Mouse (Mus musculus): ENCODE data around the gene Gstp1.
"Not testable (repeated sequence)": the region's sequence is repeated elsewhere in the genome, so short reads cannot be mapped to it uniquely, and the experiment has no call there.

The Gstp1 gene

DNA sequence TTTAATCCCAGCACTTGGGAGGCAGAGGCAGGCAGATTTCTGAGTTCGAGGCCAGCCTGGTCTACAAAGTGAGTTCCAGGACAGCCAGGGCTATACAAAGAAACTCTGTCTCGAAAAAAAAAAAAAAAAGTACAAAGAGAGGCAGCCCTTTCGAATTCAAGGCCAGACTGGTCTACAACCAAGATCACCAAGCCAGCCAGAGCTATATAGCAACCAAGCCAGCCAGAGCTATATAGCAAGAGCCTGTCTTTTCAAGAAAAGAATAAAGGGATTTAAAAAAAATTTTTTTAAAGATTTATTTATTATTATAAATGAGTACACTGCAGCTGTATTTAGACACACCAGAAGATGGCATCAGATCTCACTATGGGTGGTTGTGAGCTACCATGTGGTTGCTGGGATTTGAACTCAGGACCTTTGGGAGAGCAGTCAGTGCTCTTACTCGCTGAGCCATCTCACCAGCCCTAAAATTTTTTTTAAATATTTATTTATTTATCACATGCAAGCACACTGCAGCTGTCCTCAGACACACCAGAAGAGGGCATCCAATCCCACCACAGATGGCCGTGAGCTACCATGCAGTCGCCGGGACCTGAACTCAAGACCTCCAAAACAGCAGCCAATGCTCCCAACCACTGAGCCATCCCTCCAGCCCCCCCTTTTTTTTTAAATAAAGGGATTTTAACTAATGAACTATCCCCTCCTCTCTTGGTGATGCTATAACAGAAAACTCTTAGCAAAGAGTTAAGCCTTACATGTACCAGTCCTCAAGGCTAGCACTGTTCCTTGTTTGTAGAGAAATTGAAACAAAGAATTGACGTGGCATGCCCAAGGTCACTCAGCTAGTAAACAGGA lies 22.5 kb upstream of the Gstp1 start:
- not testable (repeated sequence) for DNase-seq

DNA sequence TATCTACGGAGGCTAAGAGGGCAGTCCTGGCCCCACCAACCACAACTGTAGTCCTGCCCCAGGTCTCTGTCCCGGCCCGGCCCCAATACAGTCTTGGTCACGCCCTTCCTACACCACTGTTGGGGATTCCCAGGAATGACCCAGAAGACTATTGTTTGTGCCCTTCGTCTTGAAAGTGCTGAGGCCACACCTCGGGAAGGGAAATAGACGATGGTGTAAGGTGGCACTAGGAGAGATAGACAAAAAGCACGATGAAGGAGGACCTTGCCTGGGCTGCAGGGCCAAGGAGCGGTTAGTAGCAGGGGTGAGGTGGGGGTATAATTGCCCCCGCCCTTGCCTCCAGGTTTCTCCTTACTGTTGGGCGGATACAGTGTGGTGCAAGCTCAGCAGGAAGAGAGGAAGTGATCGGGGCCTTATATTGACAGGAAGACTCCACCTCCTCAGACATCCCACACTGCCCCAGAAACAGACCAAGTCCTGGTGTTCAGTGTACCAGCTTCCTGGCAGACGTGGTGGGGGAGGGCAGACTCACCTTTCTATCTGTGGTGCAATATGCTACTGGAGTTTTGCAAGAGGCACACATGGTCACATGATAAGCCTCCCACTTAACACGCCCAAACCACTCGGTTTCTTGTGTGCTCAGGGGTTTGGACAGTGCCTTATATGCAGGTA lies 21.4 kb upstream of the Gstp1 start, which contains the start of gene Gstp3:
TSS of gene Gstp3 (minus strand) at position 501 of the 672 bp plus-strand sequence.
- DNase-seq = peak; percentile 83

DNA sequence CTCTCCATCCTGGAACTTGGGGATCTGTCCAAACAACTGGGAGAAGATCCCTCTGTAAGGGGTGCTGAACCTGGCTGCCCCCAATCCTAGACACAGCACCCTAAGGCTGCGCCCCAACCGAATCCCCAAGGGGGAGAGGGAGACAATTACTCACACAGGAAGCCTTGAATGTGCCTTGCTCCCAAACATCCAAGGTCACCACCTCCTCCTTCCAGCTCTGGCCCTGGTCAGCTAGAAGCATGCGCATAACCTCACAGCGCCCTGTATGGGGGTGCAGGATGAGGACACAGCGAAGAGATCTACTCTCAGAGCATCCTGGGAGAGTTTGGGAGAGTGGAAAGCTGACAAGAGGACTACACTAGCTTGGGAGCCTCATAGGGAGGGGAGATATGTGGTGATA lies 20.8 kb upstream of the Gstp1 start:
- DNase-seq = no peak

DNA sequence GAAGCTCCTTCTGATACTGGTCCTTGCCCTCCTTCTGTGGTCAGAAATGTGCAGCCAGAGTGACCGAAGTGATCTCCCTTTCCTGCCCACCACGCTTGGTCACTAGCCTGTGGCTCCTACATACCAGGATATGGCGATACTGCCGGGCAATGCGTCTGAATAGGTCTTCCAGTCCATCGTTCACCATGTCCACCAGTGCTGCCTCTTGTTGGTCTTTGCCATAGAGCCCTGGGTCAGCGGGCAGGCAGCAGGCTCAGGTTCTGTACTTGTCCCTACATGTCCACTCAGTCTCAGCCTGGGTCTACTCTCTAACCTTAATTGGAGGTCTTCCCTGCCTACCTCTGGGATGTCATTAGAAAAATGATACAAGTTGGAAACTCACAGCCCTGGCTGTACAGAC lies 20.2 kb upstream of the Gstp1 start:
- DNase-seq = no peak

DNA sequence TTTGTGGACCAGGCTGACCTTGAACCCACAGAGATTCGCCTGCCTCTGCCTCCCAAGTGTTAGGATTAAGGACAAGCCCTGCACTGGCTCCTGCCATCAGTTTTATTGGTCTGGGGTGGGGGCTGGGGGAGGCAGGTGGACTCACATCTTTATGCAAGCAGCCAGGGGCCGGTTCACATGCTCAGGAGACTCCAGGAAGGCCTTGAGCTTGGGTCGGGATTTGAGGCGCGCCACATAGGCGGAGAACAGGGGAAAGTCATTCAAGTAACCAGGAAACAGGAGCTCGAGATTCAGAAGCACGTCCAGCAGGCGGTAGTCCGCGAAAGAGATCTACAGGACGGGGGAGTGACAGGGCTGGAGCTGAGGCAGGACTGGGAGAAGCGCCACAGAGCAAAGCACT lies 19.6 kb upstream of the Gstp1 start:
- no peak for DNase-seq

DNA sequence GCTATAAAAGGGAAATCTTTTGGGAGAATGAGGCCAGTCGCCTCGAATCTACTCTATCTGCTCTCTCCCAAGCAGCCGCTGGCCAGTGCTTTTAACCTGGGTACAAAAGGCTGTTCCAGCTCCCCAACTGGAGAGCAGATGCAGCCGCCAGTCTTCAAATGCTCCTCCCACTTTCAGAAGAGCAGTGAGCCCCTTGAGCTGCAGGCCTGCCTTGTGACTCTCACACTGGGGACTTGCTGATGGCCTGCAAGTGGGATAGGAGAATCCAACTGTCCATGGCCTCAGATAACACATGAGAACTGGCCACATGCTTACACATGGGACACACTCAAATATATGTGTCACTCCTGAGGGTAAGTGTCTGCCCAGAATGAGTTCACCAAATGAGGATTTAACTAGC lies 18.9 kb upstream of the Gstp1 start:
- DNase-seq = no peak

DNA sequence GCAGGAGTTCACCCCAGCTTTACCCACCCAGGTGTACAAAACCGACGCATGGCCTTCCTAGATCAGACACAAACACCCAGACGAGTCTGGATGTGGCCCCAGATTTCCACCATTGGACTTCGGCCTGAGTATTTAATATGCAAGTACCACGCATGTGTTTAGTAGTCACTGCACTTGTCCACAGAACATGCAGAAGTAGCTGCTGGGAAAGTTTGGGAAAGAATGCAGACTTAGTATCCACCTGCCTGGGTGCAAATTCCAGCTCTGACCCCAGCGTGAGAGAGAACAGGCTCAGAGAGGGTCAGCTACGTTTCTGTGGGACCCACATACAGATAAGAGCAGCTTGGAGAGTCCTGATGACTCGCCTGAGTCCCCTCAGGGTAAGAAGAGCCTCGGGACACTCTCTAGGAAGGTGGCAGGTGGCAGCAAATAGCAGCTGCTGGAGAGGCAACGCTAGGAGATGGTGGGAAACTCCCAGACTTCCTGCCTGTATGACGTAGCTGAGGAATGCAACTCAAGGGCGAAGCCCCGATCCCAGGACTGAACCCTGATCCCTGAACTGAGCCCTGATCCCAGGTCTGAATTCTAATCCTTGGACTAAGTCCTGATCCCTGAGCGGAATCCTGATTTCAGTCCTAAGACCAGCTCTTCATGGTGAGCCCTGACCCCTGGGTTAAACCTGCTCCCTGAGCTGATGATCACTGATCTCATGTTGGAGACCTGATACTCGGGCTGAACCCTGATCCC lies 18.3 kb upstream of the Gstp1 start:
- no peak for DNase-seq

DNA sequence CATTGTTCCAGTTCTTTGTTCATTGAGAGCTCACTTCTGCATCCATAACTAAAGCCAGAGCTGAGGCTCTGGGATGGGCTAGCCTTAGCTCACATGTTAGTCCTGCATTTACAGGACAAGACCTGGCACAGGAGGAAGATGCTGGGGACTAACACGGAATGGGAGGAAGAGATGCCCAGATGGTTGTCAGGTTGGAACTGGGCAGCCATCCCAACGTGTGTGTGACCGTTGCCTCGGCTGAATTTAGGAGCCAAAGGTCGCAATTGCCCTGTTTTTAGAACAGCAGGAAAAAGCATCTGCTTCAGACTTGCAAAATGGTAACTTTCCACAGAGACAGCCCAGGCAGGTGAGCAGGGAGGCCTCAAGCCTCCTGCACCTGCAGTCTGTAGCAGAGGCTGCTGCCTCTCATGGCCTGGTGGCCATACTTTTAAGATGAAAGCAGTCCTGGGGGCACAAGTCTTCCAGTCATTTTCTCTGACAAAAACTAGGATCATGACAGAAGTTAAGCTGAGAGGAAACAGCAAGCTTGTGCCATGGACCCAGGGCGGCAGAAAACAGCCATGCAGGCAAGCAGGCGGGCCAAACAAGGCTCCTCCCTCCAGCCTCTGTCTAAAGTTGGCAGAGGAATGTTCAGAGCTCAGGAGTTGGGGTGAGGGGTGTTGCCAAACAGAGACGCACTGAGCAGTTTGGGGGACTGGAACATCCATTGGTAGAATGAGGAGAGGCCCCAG lies 17.6 kb upstream of the Gstp1 start:
- DNase-seq = no peak

DNA sequence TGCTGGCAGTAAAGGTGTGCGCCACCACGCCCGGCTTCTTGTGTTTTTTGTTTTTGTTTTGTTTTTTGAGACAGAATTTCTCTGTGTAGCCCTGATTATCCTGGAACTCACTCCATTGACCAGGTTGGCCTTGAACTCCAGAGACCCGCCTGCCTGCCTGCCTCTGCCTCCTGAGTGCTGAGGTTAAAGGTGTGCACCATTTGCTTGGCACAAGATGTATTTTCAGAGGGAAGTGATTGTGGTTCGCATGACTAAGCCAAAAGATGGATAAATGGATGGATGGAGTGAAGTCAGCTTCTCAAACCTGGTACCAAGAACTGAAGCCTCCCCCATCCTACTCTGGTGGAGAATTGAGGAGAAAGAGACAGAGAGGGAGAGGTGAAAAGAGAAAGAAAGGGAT lies 16.8 kb upstream of the Gstp1 start:
- DNase-seq = no peak

DNA sequence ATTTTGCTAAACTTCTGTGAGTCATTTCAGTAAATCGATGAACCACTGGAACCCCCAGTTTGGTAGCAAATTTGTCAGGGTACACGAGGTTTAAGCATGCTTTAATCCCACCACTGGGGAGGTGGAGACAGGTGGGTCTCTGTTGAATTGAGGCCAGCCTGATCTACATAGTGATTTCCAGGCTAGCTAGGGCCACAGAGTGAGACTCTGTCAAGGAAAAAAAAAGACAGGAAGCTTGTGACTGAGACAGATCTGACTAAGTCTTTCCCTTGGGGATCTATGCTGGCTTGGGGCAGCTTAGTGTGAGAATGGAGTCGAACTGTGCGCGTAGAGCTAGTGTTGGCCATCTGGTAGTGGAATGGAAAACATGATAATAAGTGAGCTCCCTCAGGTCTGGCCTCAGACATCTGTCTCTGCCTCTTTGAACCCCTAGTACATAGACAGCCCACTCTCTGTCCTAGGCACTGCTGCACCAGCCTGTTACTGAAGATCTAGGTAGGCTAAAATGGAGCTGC lies 14.8 kb upstream of the Gstp1 start:
- no peak for DNase-seq

DNA sequence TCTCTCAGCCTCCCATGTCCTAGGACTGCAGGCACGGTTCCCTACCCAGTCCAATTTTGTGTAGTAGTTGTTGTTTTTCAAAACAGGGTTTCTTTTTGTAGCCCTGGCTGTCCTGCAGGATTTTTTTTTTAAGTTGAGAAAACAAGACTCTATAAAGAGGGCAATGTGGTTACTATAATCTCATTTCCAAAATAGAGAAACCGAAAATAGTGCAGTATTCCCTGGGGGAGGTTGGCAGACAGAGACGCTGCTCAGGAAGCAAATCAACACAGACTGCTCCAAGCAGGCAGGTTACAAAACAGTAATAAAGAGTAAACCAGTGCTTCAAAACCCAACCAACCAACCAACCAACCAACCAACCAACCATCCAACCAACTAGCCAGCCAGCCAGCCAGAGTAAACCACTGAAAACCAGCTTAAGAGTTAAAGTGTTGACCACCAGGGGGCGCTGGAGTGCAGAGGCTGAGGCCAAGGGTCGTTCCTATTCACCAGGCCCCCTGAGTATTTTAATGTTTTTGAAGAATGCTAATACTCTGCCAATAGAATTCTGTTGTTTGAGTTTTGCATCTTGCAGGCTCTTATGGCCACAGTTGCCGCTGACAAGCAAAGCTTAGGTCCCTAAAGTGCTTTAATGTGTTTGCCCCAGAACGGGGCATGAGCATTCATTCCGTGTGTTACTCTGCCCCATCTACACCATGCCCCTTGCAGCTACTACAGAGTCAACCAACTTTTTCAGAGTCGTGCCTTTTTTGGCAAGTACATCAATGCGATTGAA lies 14.1 kb upstream of the Gstp1 start:
- DNase-seq = peak; percentile 81

DNA sequence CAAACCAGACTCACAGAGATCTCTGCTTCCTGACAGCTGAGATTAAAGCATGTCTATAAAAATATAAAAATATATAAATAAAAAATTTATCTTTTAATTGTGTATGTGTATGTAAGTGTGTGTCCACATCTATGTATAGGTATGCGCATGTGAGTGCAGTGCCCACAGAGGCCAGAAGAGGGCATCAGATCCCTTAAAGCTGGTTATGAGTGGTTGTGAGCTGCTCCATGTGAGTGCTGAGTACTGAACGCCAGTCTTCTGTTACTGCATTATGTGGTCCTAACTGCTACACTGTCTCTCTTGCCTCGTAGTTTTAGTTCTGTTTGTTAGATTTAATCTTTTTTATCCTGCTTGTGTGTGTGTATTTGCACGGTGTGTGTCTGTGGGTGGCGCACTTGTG lies 13.2 kb upstream of the Gstp1 start:
- no peak for DNase-seq

DNA sequence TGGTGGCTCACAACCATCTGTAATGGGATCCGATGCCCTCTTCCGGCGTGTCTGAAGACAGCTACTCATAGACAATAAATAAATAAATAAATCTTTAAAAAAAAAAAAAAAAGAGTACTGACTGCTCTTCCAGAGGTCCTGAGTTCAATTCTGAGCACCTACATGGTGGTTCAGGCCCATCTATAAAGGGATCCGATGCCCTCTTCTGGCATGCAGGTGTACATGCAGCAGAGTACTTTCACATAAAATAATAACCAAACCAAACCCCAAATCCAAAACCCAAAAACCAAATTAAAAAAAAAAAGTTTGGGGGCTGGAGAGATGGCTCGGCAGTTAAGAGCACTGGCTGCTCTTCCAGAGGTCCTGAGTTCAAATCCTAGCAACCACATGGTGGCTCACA lies 11.3 kb upstream of the Gstp1 start:
- not testable (repeated sequence) for DNase-seq

DNA sequence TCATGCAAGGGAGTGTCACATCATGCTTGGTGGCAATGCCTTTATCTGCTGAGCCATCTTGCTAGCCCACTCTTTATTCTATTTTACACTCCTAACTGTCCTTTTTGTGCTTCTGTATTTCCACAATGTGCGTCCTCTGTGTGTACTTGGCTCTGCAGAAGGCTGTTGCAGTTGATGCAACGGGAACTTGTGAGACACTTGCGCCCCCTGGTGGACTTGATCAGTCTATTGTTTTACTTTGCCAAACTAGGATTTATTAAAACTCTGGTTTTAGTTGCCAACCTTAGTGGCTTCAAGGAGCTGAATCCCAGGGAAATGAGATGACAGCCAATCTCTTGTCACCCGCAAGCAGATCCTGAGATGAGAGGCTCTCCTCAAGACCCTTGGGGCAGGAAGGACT lies 10.1 kb upstream of the Gstp1 start:
- peak; percentile 92 for DNase-seq

DNA sequence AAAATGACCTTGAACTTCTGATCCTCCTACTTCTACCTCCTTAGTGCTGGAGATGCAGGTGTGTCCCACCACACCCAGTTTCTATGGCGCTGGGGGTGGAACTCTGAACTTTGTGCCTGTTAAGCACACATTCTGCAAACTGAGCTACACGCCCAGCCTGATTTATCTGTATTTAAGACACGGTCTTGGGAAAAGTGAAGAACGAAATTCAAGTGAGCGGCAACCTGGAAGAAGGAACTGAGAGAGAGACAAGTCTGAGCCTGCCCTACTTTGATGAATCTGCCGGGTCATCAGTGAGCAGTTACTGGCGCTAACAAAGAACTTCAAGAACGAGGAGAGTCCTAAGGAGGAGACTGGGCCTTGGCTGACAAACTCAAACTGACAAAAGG lies 9.1 kb upstream of the Gstp1 start:
- no peak for DNase-seq

DNA sequence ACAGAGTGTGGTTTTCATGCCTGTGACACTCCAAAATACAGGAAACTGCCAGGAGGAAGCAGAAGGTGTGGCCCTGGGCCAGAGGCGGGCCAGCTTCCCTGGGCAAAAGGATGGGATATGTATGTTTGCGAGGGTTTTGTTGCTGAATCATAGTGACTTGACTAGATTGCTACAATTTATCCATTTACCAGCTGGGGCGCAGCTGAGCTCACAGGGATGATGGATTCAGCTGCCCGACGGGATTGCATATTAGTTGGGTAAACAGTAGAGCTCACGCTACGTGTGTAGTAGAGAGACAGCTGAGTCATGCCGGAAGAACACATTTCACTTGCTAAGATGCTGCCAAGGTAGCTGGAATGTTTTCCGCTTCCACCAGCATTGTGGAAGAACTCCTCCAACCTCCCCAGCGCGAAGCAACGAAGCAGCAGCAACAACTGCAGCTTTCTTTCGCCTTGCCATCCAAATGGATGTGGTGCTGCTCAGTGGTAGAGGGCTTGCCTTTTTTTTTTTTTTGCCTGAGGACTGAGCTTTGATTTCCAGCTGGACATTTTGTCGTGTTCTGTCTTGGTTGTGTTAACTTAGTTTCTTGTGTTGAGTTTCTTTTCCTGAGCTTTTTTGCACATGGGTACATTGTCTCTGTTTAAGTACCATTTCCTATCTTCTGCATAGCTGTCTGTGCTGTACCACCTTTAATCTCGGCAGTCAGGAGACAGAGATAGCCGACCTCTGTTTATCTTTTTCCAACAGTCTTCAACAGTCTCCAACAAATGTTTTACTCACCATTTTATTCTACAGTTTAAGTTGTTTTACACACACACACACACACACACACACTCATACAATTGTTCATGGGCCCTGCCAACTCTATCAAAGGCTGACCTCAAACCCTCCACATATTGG lies 8.4 kb upstream of the Gstp1 start, which contains the start of gene Gstp2:
TSS of gene Gstp2 (minus strand) at position 58 of the 900 bp plus-strand sequence.
- DNase-seq = peak; percentile 96

DNA sequence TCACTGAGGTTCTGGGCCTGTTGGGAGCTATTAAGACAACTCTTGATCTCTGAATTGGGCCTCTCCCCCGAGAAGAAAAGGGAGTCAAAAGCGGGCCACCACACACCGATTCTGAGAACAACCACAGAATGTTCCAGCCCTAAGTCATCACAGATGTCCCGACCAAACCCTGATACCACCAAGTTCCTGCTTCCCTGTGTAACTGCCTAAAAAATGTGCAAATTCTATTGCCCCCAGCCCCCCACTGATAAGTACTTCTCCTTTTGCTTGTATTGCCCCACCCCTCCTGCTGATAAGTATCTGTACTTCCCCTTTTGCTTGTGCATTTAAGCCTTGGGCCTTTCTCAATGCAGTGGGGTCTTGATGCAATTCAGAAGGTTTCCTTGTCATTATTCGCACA lies 6.3 kb upstream of the Gstp1 start:
- not testable (repeated sequence) for DNase-seq

DNA sequence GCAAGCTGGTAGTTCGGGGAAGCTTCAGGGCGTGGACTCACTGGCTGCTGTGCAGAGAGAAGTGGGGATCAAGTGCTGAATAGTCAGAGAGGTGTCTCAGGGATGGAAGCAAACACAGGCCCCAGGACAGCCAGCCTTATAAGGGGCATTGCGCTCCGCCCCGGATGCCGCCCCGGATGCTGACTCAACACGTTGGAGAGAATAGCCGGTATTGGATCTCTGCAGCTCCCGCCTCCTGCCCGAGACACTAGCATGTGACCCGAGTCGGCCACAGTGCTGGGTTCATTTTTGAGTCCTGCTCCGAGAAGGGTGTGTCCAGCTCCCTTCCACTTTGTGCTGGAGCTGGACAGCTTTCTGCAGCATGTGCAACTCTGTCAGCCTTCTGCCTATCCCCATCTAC lies 4.3 kb upstream of the Gstp1 start:
- DNase-seq = peak; percentile 67

DNA sequence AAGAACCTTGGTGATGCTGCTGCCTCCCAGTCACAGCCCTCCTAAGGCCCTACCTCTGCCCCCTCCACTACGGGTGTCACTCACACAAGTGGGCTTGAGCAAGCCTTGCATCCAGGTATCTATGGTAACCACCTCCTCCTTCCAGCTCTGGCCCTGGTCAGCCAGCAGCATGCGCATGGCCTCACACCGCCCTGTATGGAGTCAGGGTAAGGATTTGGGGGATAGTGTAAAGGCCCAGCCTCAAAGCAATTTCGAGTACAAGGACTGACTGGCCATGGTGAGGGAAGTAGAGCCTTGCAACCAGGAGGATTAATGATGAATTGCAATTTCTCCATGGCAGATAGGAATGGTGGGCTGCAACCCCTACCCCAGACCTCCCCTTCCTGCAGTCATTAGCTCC lies 3.7 kb upstream of the Gstp1 start:
- DNase-seq = not testable (repeated sequence)

DNA sequence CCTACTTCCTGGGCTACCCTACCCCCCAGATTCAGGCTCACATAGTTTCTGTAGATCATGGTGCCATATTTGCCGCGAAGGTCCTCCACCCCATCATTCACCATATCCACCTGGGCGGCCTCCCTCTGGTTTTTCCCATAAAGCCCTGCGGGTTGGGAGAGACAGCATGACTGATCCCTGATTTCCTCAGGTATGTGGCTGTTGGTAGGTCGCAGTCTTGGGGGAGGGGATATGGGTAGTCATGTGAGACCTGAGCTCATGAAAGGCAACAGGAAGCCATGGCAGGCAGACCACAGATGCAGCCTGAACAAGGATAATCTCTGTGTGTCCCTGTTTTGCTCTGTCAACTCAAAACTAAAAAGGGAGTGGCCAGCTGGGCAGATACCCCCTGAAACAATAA lies 3.2 kb upstream of the Gstp1 start:
- not testable (repeated sequence) for DNase-seq
